Mouse (Mus musculus) liver, embryonic 14.5 days (tissue): ENCODE results near the gene Hsf4.

Source experiments
- CTCF ChIP-seq: IDR thresholded peaks from 2 replicates; pipeline ENCODE4 v1.5.1; 2016; ENCODE audit warnings: antibody characterized with exemption, low read depth, control low read depth
- EP300 ChIP-seq: IDR thresholded peaks from 2 replicates; pipeline ENCODE4 v1.6.1; 2016; ENCODE audit warnings: antibody characterized with exemption, low read depth

GRCm38 (mm10) chr8:105269075-105269458 lies 534 bp upstream of the Hsf4 start:
- no peak for TF ChIP-seq CTCF
- TF ChIP-seq EP300 = no peak
